In the genomic region with DNA sequence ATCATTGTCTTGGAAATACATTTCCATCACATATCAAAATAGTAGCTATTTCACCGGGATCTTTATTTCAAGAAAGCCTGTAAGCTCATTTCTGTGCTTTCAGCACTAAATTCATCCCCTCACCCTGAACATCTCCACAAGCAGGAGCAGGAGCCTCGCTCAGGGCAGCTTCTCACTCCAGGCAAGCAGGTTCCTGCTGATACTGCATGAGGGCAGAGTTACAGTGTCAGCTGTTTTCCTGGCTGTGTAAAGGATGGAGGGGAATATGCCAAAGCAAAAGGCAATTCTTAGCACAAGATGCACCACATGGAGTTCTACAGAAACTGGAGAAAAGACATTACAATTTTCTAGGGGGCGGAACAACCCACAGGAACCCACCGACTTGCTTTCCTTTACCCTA, we compare ENCODE assay signal across 21 mouse cellular contexts. TPM values are rescaled to one million over a fixed set of nuclear protein-coding genes. Genes with fewer than 3 reads are reported as not detected.
DNase-seq lines count a peak whose midpoint lies in the region; ATAC-seq lines count a peak whose summit lies in the region.
"Had no signal": no experiment of that assay in that cellular context is flagged by ENCODE, and none has a peak within 500 bp of the region (broad histone marks: within the 10 kb centered on the region; RNA-seq: fewer than 3 reads in every experiment).

No protein-coding gene starts in this region.

- peak; percentile 60 for DNase-seq in cerebellum, adult 11-12 months
- DNase-seq in cerebellum, adult 11 months = no peak
- DNase-seq in cerebellum, adult 18-20 months = peak; percentile 59 to 63
- DNase-seq in cerebellum, adult 9-10 months = peak; percentile 74
- DNase-seq in cerebellum, postnatal 25 days = peak; percentile 63 to 67
- no peak for DNase-seq in lung, adult 18-20 months
- DNase-seq in thymus, postnatal 0 days (ENCODE audit: low spot score) = no peak
- DNase-seq: adrenal gland, postnatal 10 days; B cell, adult 2 months; embryo, embryonic 11 days; gastrocnemius, adult 2 months; gastrocnemius, postnatal 14 days; heart, adult 11 months; heart, postnatal 36 days; kidney, adult 18-20 months; kidney, adult 9 months had no signal

- ATAC-seq in inflammation-experienced regulatory T-cells, adult 6 months = no peak
- ATAC-seq: forebrain, embryonic 15.5 days; hindbrain, embryonic 16.5 days; intestine, embryonic 16.5 days; Patski had no signal

RNA-seq across cellular contexts. Expression of a gene that starts 24.1 kb away (rescaled TPM):
- polyA plus RNA-seq in inflammation-experienced regulatory T-cells, adult 6 months (2017; shearing (Covaris generic)) = 100 to 1,000 TPM in 1 of 3 experiments, 10 to 100 TPM in 2; 61.2 to 119 (median 95.4) TPM
- 58.1 and 60.8 TPM in 2 replicates for polyA plus RNA-seq in thymus, postnatal 0 days (2015; fragmentation: Nextera tagmentation; extraction: Ambion mirVana)

RNA-seq across cellular contexts. Expression of a gene that starts 25.8 kb away (rescaled TPM):
- 1 to 10 TPM; 3.6 to 6.5 (median 6.3) TPM for polyA plus RNA-seq in inflammation-experienced regulatory T-cells, adult 6 months (2017; shearing (Covaris generic))
- polyA plus RNA-seq in thymus, postnatal 0 days (2015; fragmentation: Nextera tagmentation; extraction: Ambion mirVana) = 12.1 and 13.8 TPM in 2 replicates

Comparison
In these comparisons a context has a peak if more than half of its experiments do, and no peak if none do; other contexts are left out.
1. DNase-seq: peak in cerebellum, adult 11-12 months (single experiment), cerebellum, adult 18-20 months (2 of 2), cerebellum, adult 9-10 months (single experiment) and cerebellum, postnatal 25 days (2 of 2); none in cerebellum, adult 11 months (single experiment), lung, adult 18-20 months (0 of 2) and thymus, postnatal 0 days (single experiment).